Mouse (Mus musculus) cerebellum, postnatal 10 days (tissue): Measurements from ENCODE around the gene Elk3.
"Not testable (repeated sequence)": the region's sequence is repeated elsewhere in the genome, so short reads cannot be mapped to it uniquely, and the experiment has no call there.

Experiments
- DNase-seq, 2 experiments: peaks; one replicate each; pipeline ENCODE4 v3.0.0; 2021; ENCODE audit warnings: mixed read lengths in 2 of 2

Gene Elk3

GRCm38 (mm10) chr10:93310721-93311411 lies at the start of gene Elk3:
Gene Elk3, minus strand, starts transcription at chr10:93311135.
- peak; percentile 32 to 53 for DNase-seq

DNA sequence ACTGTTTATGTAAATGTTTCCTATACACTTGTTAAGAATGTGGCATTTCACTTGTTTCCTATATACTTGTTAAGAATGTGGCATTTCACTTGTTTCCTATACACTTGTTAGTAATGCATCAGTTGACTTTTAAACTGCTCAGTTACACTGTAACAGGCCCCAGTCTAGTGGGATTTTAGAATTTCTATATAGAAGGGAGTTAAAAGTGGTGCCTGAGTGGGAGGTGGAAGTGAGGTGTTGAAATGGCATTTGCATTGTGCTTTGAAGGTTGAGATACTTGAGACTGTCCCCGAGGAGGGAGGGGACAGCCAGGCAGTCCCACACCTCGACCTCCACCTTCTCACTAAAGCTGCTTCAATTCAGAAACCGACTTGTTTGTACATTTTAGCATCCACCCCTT lies 49.7 kb upstream of the Elk3 start:
- no peak for DNase-seq

- DNase-seq: not testable (repeated sequence)
Measured at GRCm38 (mm10) chr10:93360190-93360589, 49.3 kb upstream of the Elk3 start.

GRCm38 (mm10) chr10:93359339-93359863 lies 48.5 kb upstream of the Elk3 start:
- DNase-seq: no peak

- no peak for DNase-seq
Measured at GRCm38 (mm10) chr10:93358878-93359277, 47.9 kb upstream of the Elk3 start.

- no peak for DNase-seq
Measured at GRCm38 (mm10) chr10:93357162-93357561, 46.2 kb upstream of the Elk3 start.

- no peak for DNase-seq
Measured at GRCm38 (mm10) chr10:93356122-93356521, 45.2 kb upstream of the Elk3 start.

DNA sequence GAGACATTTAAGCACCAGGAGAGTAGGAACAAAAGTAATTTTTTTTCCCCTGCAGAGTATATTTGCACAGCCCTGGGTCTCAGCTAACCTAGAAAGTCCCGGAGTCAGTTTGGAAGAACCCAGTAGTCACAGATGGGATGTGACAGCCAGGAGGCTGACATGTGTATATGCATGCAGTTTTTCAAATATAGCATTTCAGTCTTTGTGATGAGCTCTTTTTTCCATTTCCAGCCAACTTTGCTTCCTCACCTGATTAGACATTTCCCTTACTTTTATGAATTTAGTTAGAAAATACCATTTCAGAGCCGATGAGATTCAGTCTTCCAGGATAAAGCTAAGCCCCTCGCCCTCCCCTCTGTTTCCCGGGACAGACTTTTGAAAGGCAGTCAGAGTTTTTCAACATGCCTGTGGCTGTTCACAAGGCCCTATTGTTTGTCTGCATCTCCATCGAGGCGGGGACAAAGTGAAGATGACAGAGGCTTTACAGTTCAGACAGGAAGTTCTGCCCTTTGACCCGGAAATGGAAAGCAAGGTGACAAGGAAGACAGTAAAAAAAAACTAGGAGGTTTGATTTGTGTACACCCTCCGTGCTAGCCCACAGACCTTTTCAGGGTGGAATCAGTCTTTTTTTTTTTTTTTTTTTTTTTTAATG lies 44.5 kb upstream of the Elk3 start:
- DNase-seq: no peak

- no peak for DNase-seq
Measured at GRCm38 (mm10) chr10:93353545-93354326, 42.8 kb upstream of the Elk3 start.

DNA sequence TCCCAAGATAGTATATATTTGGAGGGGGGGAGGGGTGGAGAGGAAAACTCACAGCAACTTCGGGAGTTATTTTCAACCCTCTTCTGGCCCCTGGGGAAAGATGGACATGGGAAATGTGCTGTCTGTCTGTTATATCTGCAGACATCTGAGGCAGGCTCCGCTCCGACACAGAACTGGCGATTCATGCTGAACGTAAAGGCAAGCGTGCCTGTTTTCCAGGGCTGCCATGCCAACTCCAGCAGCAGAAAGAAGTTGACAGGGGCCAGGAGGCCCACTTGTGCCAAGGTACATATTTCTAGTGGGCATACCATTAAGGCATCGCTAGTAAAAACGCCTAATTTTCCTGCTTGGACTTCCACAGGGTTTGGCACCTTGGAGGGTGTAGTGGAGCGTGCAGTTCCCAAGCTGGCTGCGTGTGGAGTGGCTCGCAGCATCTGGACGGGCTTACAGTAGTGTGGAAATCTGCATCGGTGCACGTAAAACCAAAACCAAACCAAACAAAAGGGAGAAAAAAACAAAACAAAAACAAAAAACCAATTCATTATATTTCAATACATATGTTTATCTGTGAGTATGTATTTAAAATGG lies 37.1 kb upstream of the Elk3 start:
- DNase-seq: peak in 1 of 2 experiments; percentile 8

GRCm38 (mm10) chr10:93347387-93347786 lies 36.5 kb upstream of the Elk3 start:
- peak in 1 of 2 experiments; percentile 18 for DNase-seq

- no peak for DNase-seq
Measured at GRCm38 (mm10) chr10:93346208-93346936, 35.4 kb upstream of the Elk3 start.

DNA sequence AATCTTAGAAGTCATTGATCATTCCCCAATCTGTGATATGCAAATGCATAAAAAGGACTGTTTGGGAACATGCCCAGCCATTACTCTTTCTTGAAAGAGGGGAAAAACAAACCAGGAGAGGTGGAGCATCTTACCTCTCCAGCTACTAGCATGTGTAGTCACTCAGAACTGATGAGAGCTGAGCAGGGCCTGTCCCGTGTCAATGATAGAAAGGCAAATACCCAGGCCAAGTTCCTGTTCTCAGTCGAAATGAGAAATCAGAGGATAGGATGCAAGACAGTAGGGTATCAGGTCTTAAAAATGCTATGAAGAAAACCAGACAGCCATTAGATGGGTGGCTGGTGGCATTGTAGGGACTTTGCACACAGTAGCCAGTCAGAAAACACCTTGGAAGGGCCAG lies 34.6 kb upstream of the Elk3 start:
- DNase-seq: no peak

- no peak for DNase-seq
Measured at GRCm38 (mm10) chr10:93343469-93343868, 32.5 kb upstream of the Elk3 start.

DNA sequence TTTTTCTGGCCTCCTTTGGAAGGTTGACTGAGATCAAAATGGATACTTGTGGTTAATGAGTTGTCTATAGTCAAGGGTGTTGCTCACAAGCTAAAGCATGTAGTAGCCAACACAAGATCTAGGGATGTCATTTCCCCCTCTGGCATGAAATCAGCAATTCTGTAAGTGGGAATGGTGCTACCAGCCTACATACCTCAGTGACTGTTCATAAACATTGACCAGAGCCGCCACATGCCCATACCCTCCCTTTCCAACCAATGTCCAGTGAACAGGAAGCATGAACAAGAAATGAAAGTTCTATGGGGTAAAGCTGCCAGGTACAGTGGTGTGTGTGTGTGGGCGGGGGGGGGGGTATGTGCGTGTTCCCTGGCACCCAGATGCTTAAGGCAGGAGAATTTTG lies 32.1 kb upstream of the Elk3 start:
- DNase-seq: no peak

- DNase-seq: no peak
Measured at GRCm38 (mm10) chr10:93338526-93338925, 27.6 kb upstream of the Elk3 start.

- no peak for DNase-seq
Measured at GRCm38 (mm10) chr10:93336462-93336931, 25.6 kb upstream of the Elk3 start.

GRCm38 (mm10) chr10:93335828-93336461 lies 25.0 kb upstream of the Elk3 start:
- DNase-seq: no peak

GRCm38 (mm10) chr10:93335001-93335400 lies 24.1 kb upstream of the Elk3 start:
- no peak for DNase-seq

DNA sequence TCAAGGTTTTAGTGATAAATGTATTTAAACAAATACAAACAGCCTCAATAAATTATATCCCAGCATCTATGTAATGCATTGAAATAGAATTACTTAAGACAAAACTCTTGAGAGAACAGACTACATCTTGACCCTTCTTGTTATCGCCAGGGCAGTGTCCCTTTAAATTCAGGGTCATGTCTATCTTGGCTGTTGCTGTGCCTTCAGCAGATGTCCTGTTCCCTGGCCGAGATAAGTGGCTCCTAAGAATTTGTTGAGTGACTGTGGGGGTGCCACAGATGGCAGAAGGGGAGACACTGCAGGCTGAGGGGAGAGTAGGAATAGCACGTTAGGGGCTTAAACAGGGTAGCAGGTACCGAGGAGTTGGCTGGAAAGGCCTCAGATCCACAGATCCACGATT lies 22.3 kb upstream of the Elk3 start:
- DNase-seq: peak in 1 of 2 experiments; percentile 37

- DNase-seq: peak; percentile 44 to 45
Measured at GRCm38 (mm10) chr10:93332261-93332809, 21.4 kb upstream of the Elk3 start.
